Mouse (Mus musculus) liver, adult 2 months (tissue): ENCODE results near the gene C5ar2. TPM values are rescaled to one million over a fixed set of nuclear protein-coding genes. Genes with fewer than 3 reads are reported as not detected.

Experiments
- DNase-seq: peaks from one replicate; pipeline ENCODE4 v3.0.0-alpha.2; 2011; ENCODE audit warnings: low read depth, low spot score; ENCODE audit errors: extremely low read depth
- H3K27ac ChIP-seq: fragments of 200-500 bp; replicated peaks from 2 replicates; pipeline ENCODE4 v1.5.1; 2012; ENCODE audit warnings: low read depth, mild to moderate bottlenecking, control low read depth, inconsistent platforms, low read length; ENCODE audit not compliant: insufficient read depth
- H3K27me3 ChIP-seq: fragments of 200-500 bp; 2 replicates; pipeline ENCODE4 v1.6.1; 2012; ENCODE audit warnings: mild to moderate bottlenecking, moderate library complexity, low read length, inconsistent platforms; ENCODE audit not compliant: control insufficient read depth, insufficient read depth
- H3K36me3 ChIP-seq: fragments of 200-500 bp; 2 replicates; pipeline ENCODE4 v1.6.1; 2012; ENCODE audit warnings: low read length, inconsistent platforms; ENCODE audit not compliant: control insufficient read depth, insufficient read depth
- H3K4me1 ChIP-seq: fragments of 200-500 bp; 2 replicates; pipeline ENCODE4 v1.6.1; 2011; ENCODE audit warnings: low read length; ENCODE audit not compliant: control insufficient read depth, insufficient read depth
- H3K4me3 ChIP-seq: fragments of 200-500 bp; 2 replicates; pipeline ENCODE4 v1.5.1; 2011; ENCODE audit warnings: low read depth, mild to moderate bottlenecking, control low read depth, low read length, moderate library complexity; ENCODE audit not compliant: insufficient read depth
- H3K79me2 ChIP-seq: fragments of 200-500 bp; 2 replicates; pipeline ENCODE4 v1.6.1; 2012; ENCODE audit warnings: inconsistent platforms, mild to moderate bottlenecking, low read length, moderate library complexity; ENCODE audit not compliant: control insufficient read depth, insufficient read depth
- H3K9ac ChIP-seq: fragments of 200-500 bp; 2 replicates; pipeline ENCODE4 v1.6.1; 2012; ENCODE audit warnings: low read depth, mild to moderate bottlenecking, control low read depth, inconsistent platforms, low read length
- CTCF ChIP-seq: fragments of 200-500 bp; IDR thresholded peaks from 2 replicates; pipeline ENCODE4 v1.5.1; 2011; ENCODE audit warnings: low read depth, low read length, control low read depth
- POLR2A ChIP-seq: fragments of 200-500 bp; IDR thresholded peaks from 2 replicates; pipeline ENCODE4 v1.6.1; 2011; ENCODE audit warnings: low read length, control low read depth; ENCODE audit not compliant: insufficient read depth; ENCODE audit errors: extremely low read depth
- WGBS: fragments of 180-500 bp; shearing (Covaris S2); methylation state at CpG from one replicate; pipeline ENCODE4 v1.1.7; 2018; 5-methylcytosine and 5-hydroxymethylcytosine counted together
- polyA plus RNA-seq: library from polyadenylated mRNA; depleted of rRNA; stranded (reverse); fragments of >200 nt; gene quantifications from 2 replicates; pipeline ENCODE4 v1.2.3, GENCODE M21; 2012; rRNA removed
- total RNA-seq: library from RNA; depleted of rRNA; stranded (reverse); fragments of >200 nt; gene quantifications from 2 replicates; pipeline ENCODE4 v1.2.3, GENCODE M21; 2014; rRNA removed

The C5ar2 gene
- total and polyA plus RNA-seq, 2 experiments = 0.83 to 1.4 TPM

DNA sequence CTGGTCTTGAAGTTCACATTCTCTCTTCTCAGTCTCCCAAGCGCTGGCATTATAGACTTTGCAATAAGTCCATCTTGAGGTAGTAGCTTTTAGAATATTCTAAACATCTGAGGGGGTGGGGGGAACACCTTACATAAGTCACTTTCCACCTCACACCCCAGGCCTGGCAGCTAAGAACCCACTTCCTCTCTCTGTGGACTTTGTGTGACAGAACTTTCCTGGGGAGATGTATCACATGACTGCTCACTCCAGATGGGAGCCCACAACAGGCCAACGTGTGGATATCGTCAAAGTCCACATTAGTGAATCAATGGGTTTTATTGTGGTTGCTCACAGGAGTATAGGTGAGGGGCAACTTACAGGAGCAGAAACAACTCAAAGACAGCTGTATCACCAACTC, 50.3 kb downstream of the C5ar2 start:
- no peak overlapping the region for H3K27ac ChIP-seq
- WGBS = 36% methylated on average over 3 of the region's 3 CpGs
- no peak for DNase-seq
- TF ChIP-seq POLR2A = no peak
- no peak for TF ChIP-seq CTCF
- no peaks in the 10 kb centered on the region for H3K36me3 ChIP-seq
- no peaks in the 10 kb centered on the region for H3K4me1 ChIP-seq
- no peak overlapping the region for H3K9ac ChIP-seq
- no peaks in the 10 kb centered on the region for H3K27me3 ChIP-seq
- H3K4me3 ChIP-seq = no peak overlapping the region
- H3K79me2 ChIP-seq = no peaks in the 10 kb centered on the region

DNA sequence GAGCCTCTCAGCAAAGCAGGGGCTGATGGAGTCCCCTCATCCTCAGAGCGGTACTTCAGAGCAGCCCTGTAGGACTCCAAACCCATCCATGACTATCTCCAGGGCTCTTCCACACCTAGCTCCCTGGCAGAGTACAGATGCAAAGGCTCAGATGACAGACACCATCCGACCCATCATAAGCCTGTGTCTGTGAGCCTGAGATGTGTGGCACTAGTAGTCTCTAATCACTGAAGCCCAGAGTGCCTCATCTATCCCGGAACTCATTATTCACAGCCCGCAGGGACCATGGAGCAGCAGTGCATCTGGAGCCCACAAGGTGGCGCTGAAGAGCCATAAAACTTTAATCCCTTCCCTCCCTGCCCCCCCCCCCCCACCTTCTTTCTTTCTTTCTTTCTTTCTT, 51.6 kb downstream of the C5ar2 start:
- H3K79me2 ChIP-seq = no peaks in the 10 kb centered on the region
- DNase-seq = peak; percentile 21
- no peak overlapping the region for H3K9ac ChIP-seq
- H3K36me3 ChIP-seq = no peaks in the 10 kb centered on the region
- TF ChIP-seq CTCF (peak; percentile 84), POLR2A (no peak)
- no peaks in the 10 kb centered on the region for H3K4me1 ChIP-seq
- no peaks in the 10 kb centered on the region for H3K27me3 ChIP-seq
- WGBS = 18% methylated on average over 5 of the region's 5 CpGs
- no peak overlapping the region for H3K27ac ChIP-seq
- H3K4me3 ChIP-seq = no peak overlapping the region

DNA sequence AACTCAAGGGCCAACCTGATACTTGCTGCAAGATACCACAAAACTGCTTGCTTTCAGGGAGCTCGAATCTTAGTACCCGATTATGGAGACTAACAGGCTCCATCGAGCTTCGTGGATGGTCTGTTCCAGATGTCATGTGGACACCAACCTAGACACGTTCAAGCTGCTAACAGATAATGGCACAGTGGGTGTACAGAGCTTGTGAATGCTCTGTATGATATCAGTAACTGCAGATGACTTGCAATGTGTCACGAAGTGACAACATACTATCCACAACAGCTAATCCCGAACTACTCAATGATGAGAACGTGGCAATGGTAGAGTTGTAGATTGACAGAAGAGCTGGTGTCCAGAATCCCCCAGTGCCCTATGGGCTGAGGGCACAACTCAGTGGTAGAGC, 56.5 kb downstream of the C5ar2 start:
- H3K9ac ChIP-seq = no peak overlapping the region
- 76% methylated on average over 8 of the region's 8 CpGs for WGBS
- H3K27me3 ChIP-seq = no peaks in the 10 kb centered on the region
- no peak for DNase-seq
- H3K27ac ChIP-seq = no peak overlapping the region
- H3K4me3 ChIP-seq = no peak overlapping the region
- no peaks in the 10 kb centered on the region for H3K36me3 ChIP-seq
- no peaks in the 10 kb centered on the region for H3K4me1 ChIP-seq
- H3K79me2 ChIP-seq = no peaks in the 10 kb centered on the region
- TF ChIP-seq CTCF (no peak), POLR2A (no peak)

Other genes starting within 250 kb of the C5ar2 start
- gene Bicra, start 196.2 kb downstream of the C5ar2 start, total RNA-seq = 0.55 and 0.87 TPM in 2 replicates
- 3.6 and 4.6 TPM in 2 replicates for gene Bicra, start 196.2 kb downstream of the C5ar2 start, polyA plus RNA-seq
- gene Zfp541, start 182.3 kb downstream of the C5ar2 start, total RNA-seq = not detected in 2 replicates
- 0.02 TPM in 1 of 2 replicates, not detected in the other for gene Zfp541, start 182.3 kb downstream of the C5ar2 start, polyA plus RNA-seq
- 47.4 and 58.7 TPM in 2 replicates for gene Napa, start 145.7 kb downstream of the C5ar2 start, total RNA-seq
- gene Napa, start 145.7 kb downstream of the C5ar2 start, polyA plus RNA-seq = 101 and 146 TPM in 2 replicates
- 18.0 and 19.9 TPM in 2 replicates for gene Kptn, start 124.3 kb downstream of the C5ar2 start, total RNA-seq
- gene Kptn, start 124.3 kb downstream of the C5ar2 start, polyA plus RNA-seq = 23.1 and 25.7 TPM in 2 replicates
- 0.07 TPM in 1 of 2 replicates, not detected in the other for gene Slc8a2, start 114.3 kb downstream of the C5ar2 start, total RNA-seq
- gene Slc8a2, start 114.3 kb downstream of the C5ar2 start, polyA plus RNA-seq = 0.06 TPM in 1 of 2 replicates, not detected in the other
- 0.46 and 0.94 TPM in 2 replicates for gene Meis3, start 69.1 kb downstream of the C5ar2 start, total RNA-seq
- 0.87 and 2.0 TPM in 2 replicates for gene Meis3, start 69.1 kb downstream of the C5ar2 start, polyA plus RNA-seq
- gene Dhx34, start 22.1 kb downstream of the C5ar2 start, total RNA-seq = 4.3 and 5.0 TPM in 2 replicates
- gene Dhx34, start 22.1 kb downstream of the C5ar2 start, polyA plus RNA-seq = 10.5 and 12.5 TPM in 2 replicates
- gene C5ar1, start 15.4 kb upstream of the C5ar2 start, total RNA-seq = 0.46 and 0.47 TPM in 2 replicates
- gene C5ar1, start 15.4 kb upstream of the C5ar2 start, polyA plus RNA-seq = 0.88 and 1.3 TPM in 2 replicates
- 1.9 and 2.8 TPM in 2 replicates for gene Inafm1, start 29.5 kb upstream of the C5ar2 start, total RNA-seq
- gene Inafm1, start 29.5 kb upstream of the C5ar2 start, polyA plus RNA-seq = 8.0 and 8.8 TPM in 2 replicates
- gene Ccdc9, start 42.6 kb upstream of the C5ar2 start, total RNA-seq = 14.4 and 20.7 TPM in 2 replicates
- gene Ccdc9, start 42.6 kb upstream of the C5ar2 start, polyA plus RNA-seq = 10.7 and 16.2 TPM in 2 replicates
- gene Bbc3, start 64.2 kb upstream of the C5ar2 start, total RNA-seq = 6.0 and 7.2 TPM in 2 replicates
- 15.2 and 27.9 TPM in 2 replicates for gene Bbc3, start 64.2 kb upstream of the C5ar2 start, polyA plus RNA-seq
- 15.8 and 16.1 TPM in 2 replicates for gene Sae1, start 143.7 kb upstream of the C5ar2 start, total RNA-seq
- gene Sae1, start 143.7 kb upstream of the C5ar2 start, polyA plus RNA-seq = 11.5 and 25.8 TPM in 2 replicates
- 5.2 and 7.5 TPM in 2 replicates for gene Zc3h4, start 156.8 kb upstream of the C5ar2 start, total RNA-seq
- gene Zc3h4, start 156.8 kb upstream of the C5ar2 start, polyA plus RNA-seq = 11.1 and 14.3 TPM in 2 replicates
- gene Tmem160, start 208.6 kb upstream of the C5ar2 start, total RNA-seq = 31.7 and 32.0 TPM in 2 replicates
- gene Tmem160, start 208.6 kb upstream of the C5ar2 start, polyA plus RNA-seq = 114 and 128 TPM in 2 replicates
- not detected in 2 replicates for gene Npas1, start 233.6 kb upstream of the C5ar2 start, total RNA-seq
- gene Npas1, start 233.6 kb upstream of the C5ar2 start, polyA plus RNA-seq = not detected in 2 replicates